Mouse (Mus musculus): ENCODE data around the gene Prrg2. TPM values are rescaled to one million over a fixed set of nuclear protein-coding genes. Genes with fewer than 3 reads are reported as not detected.
A peak's percentile ranks its signal among the peaks of the same experiment; 100 is the strongest.

The Prrg2 gene
- polyA plus RNA-seq, 1 experiment from 2014 or later, result 9.0 TPM

GRCm38 (mm10) chr7:45056329-45056971 lies 6.0 kb downstream of the Prrg2 start:
- H3K9me3 ChIP-seq (replicated peaks), result no peaks in the 10 kb centered on the region
- WGBS (ENCODE audit: insufficient replicate concordance), result 68% methylated on average over 14 of the region's 14 CpGs
- H3K36me3 ChIP-seq (replicated peaks), result 0 out of 2 replicates have a peak, but pooled peaks cover 2% of the 10 kb centered on the region
- H3K4me3 ChIP-seq (replicated peaks), result no peak overlapping the region
- H3K4me1 ChIP-seq (replicated peaks), result peaks cover 51% of the 10 kb centered on the region
- H3K27ac ChIP-seq (replicated peaks), result no peak overlapping the region
- H3K27me3 ChIP-seq, result no peaks in the 10 kb centered on the region
- ATAC-seq (ENCODE audit: insufficient read depth), result no peak
- no peak overlapping the region for H3K4me2 ChIP-seq
- no peak overlapping the region for H3K9ac ChIP-seq

GRCm38 (mm10) chr7:45053931-45054510 lies 8.5 kb downstream of the Prrg2 start:
- peaks cover 20% of the 10 kb centered on the region for H3K36me3 ChIP-seq (replicated peaks)
- under 1% methylated on average over 33 of the region's 33 CpGs for WGBS (ENCODE audit: insufficient replicate concordance)
- ATAC-seq (ENCODE audit: insufficient read depth), result peak; percentile 88
- no peaks in the 10 kb centered on the region for H3K9me3 ChIP-seq (replicated peaks)
- peak overlapping the region; percentile 91 for H3K27ac ChIP-seq (replicated peaks)
- peak overlapping the region; percentile 75 for H3K4me3 ChIP-seq (replicated peaks)
- H3K9ac ChIP-seq, result peak overlapping the region; percentile 67
- no peaks in the 10 kb centered on the region for H3K27me3 ChIP-seq
- peaks cover 51% of the 10 kb centered on the region for H3K4me1 ChIP-seq (replicated peaks)
- H3K4me2 ChIP-seq, result peak overlapping the region; percentile 94

- H3K27ac ChIP-seq (replicated peaks), result peak overlapping the region; percentile 91
- H3K36me3 ChIP-seq (replicated peaks), result peaks cover 27% of the 10 kb centered on the region
- H3K27me3 ChIP-seq, result no peaks in the 10 kb centered on the region
- H3K4me2 ChIP-seq, result peak overlapping the region; percentile 94
- H3K4me1 ChIP-seq (replicated peaks), result peaks cover 51% of the 10 kb centered on the region
- under 1% methylated on average over 45 of the region's 59 CpGs for WGBS (ENCODE audit: insufficient replicate concordance)
- no peaks in the 10 kb centered on the region for H3K9me3 ChIP-seq (replicated peaks)
- H3K9ac ChIP-seq, result peak overlapping the region; percentile 67
- peak; percentile 41 for ATAC-seq (ENCODE audit: insufficient read depth)
- peak overlapping the region; percentile 75 for H3K4me3 ChIP-seq (replicated peaks)
Observed at GRCm38 (mm10) chr7:45053117-45053930, 9.2 kb downstream of the Prrg2 start.

GRCm38 (mm10) chr7:45052862-45053116 lies 9.7 kb downstream of the Prrg2 start, which contains the start of gene Prr12:
TSS of gene Prr12 (minus strand) at chr7:45052881.
- Histone ChIP-seq H3K4me1 (replicated peaks) (peaks cover 51% of the 10 kb centered on the region), H3K27ac (replicated peaks) (peak within 1 kb of the TSS; percentile 91)
- ATAC-seq (ENCODE audit: insufficient read depth), result peak; percentile 29

GRCm38 (mm10) chr7:45052181-45052861 lies 10.2 kb downstream of the Prrg2 start:
- H3K27me3 ChIP-seq, result no peaks in the 10 kb centered on the region
- H3K4me1 ChIP-seq (replicated peaks), result peaks cover 51% of the 10 kb centered on the region
- peak overlapping the region; percentile 67 for H3K9ac ChIP-seq
- H3K36me3 ChIP-seq (replicated peaks), result peaks cover 37% of the 10 kb centered on the region
- peak overlapping the region; percentile 75 for H3K4me3 ChIP-seq (replicated peaks)
- H3K4me2 ChIP-seq, result peak overlapping the region; percentile 94
- H3K9me3 ChIP-seq (replicated peaks), result no peaks in the 10 kb centered on the region
- no peak for ATAC-seq (ENCODE audit: insufficient read depth)
- peak overlapping the region; percentile 91 for H3K27ac ChIP-seq (replicated peaks)
- WGBS (ENCODE audit: insufficient replicate concordance), result under 1% methylated on average over 38 of the region's 38 CpGs

More at GRCm38 (mm10) chr7:45052862-45053116, 9.7 kb downstream of the Prrg2 start, which contains the start of gene Prr12:
- Histone ChIP-seq H3K36me3 (replicated peaks) (peaks cover 32% of the 10 kb centered on the region), H3K9me3 (replicated peaks) (no peaks in the 10 kb centered on the region), H3K9ac (peak within 1 kb of the TSS; percentile 67), H3K4me2 (peak within 1 kb of the TSS; percentile 94), H3K4me3 (replicated peaks) (peak within 1 kb of the TSS; percentile 75), H3K27me3 (no peaks in the 10 kb centered on the region)
- WGBS (ENCODE audit: insufficient replicate concordance), result 0% methylated on average over 6 of the region's 18 CpGs

GRCm38 (mm10) chr7:45051601-45051974 lies 10.9 kb downstream of the Prrg2 start:
- H3K4me3 ChIP-seq (replicated peaks), result peak overlapping the region; percentile 75
- H3K36me3 ChIP-seq (replicated peaks), result peaks cover 44% of the 10 kb centered on the region
- H3K27ac ChIP-seq (replicated peaks), result peak overlapping the region; percentile 91; the same call in 1 of the 2 replicates
- H3K4me2 ChIP-seq, result peak overlapping the region; percentile 94
- peaks cover 51% of the 10 kb centered on the region for H3K4me1 ChIP-seq (replicated peaks)
- H3K9me3 ChIP-seq (replicated peaks), result no peaks in the 10 kb centered on the region
- 11% methylated on average over 13 of the region's 13 CpGs for WGBS (ENCODE audit: insufficient replicate concordance)
- no peaks in the 10 kb centered on the region for H3K27me3 ChIP-seq
- H3K9ac ChIP-seq, result peak overlapping the region; percentile 67
- ATAC-seq (ENCODE audit: insufficient read depth), result no peak

- no peak overlapping the region for H3K9ac ChIP-seq
- no peak for ATAC-seq (ENCODE audit: insufficient read depth)
- no peaks in the 10 kb centered on the region for H3K9me3 ChIP-seq (replicated peaks)
- peak overlapping the region; percentile 94 for H3K4me2 ChIP-seq
- peak overlapping the region; percentile 9; the same call in 1 of the 2 replicates for H3K27ac ChIP-seq (replicated peaks)
- H3K27me3 ChIP-seq, result no peaks in the 10 kb centered on the region
- H3K36me3 ChIP-seq (replicated peaks), result peaks cover 49% of the 10 kb centered on the region
- WGBS (ENCODE audit: insufficient replicate concordance), result 23% methylated on average over 16 of the region's 16 CpGs
- H3K4me1 ChIP-seq (replicated peaks), result peaks cover 51% of the 10 kb centered on the region
- H3K4me3 ChIP-seq (replicated peaks), result peak overlapping the region; percentile 75
Observed at GRCm38 (mm10) chr7:45050945-45051600, 11.4 kb downstream of the Prrg2 start.

GRCm38 (mm10) chr7:45048923-45049657 lies 13.4 kb downstream of the Prrg2 start:
- WGBS (ENCODE audit: insufficient replicate concordance), result 82% methylated on average over 23 of the region's 23 CpGs
- no peaks in the 10 kb centered on the region for H3K9me3 ChIP-seq (replicated peaks)
- no peak overlapping the region for H3K4me2 ChIP-seq
- H3K9ac ChIP-seq, result no peak overlapping the region
- H3K27me3 ChIP-seq, result no peaks in the 10 kb centered on the region
- no peak overlapping the region for H3K27ac ChIP-seq (replicated peaks)
- ATAC-seq (ENCODE audit: insufficient read depth), result no peak
- H3K4me1 ChIP-seq (replicated peaks), result peaks cover 41% of the 10 kb centered on the region
- peaks cover 68% of the 10 kb centered on the region for H3K36me3 ChIP-seq (replicated peaks)
- H3K4me3 ChIP-seq (replicated peaks), result no peak overlapping the region

- Histone ChIP-seq H3K9ac (no peak overlapping the region), H3K27ac (replicated peaks) (no peak overlapping the region), H3K36me3 (replicated peaks) (peaks cover 76% of the 10 kb centered on the region), H3K4me2 (no peak overlapping the region), H3K4me3 (replicated peaks) (no peak overlapping the region), H3K4me1 (replicated peaks) (peaks cover 33% of the 10 kb centered on the region), H3K9me3 (replicated peaks) (no peaks in the 10 kb centered on the region), H3K27me3 (no peaks in the 10 kb centered on the region)
- WGBS (ENCODE audit: insufficient replicate concordance), result 86% methylated on average over 38 of the region's 38 CpGs
- no peak for ATAC-seq (ENCODE audit: insufficient read depth)
Observed at GRCm38 (mm10) chr7:45048001-45048890, 14.2 kb downstream of the Prrg2 start.

Measured in liver, embryonic 15.5 days (tissue).